Mouse (Mus musculus) heart, embryonic 10.5 days (tissue): ENCODE measurements around the gene Gpd1l. TPM values are rescaled to one million over a fixed set of nuclear protein-coding genes. Genes with fewer than 3 reads are reported as not detected.

ENCODE experiments used
- DNase-seq: peaks from one replicate; pipeline ENCODE4 v3.0.0-alpha.2; 2017; ENCODE audit warnings: low spot score
- H3K27ac ChIP-seq: fragments of 300-500 bp; sonication (generic); 2 replicates; pipeline ENCODE4 v1.5.1; 2016; ENCODE audit warnings: mild to moderate bottlenecking
- H3K27me3 ChIP-seq: fragments of 300-500 bp; sonication (generic); 2 replicates; pipeline ENCODE4 v1.6.1; 2016; ENCODE audit warnings: mild to moderate bottlenecking; ENCODE audit not compliant: poor library complexity, insufficient read depth, severe bottlenecking
- H3K36me3 ChIP-seq: fragments of 300-500 bp; sonication (generic); 2 replicates; pipeline ENCODE4 v1.6.1; 2016; ENCODE audit warnings: mild to moderate bottlenecking, moderate library complexity
- H3K4me1 ChIP-seq: fragments of 300-500 bp; sonication (generic); 2 replicates; pipeline ENCODE4 v1.6.1; 2016; ENCODE audit warnings: mild to moderate bottlenecking
- H3K4me3 ChIP-seq: fragments of 300-500 bp; sonication (generic); 2 replicates; pipeline ENCODE4 v1.5.1; 2016; ENCODE audit warnings: mild to moderate bottlenecking, moderate library complexity
- H3K9me3 ChIP-seq: fragments of 300-500 bp; sonication (generic); 2 replicates; pipeline ENCODE4 v1.6.1; 2016; ENCODE audit warnings: mild to moderate bottlenecking, moderate library complexity
- WGBS: fragments of 180-500 bp; shearing (Covaris S2); methylation state at CpG from one replicate; pipeline ENCODE4 v1.1.7; 2016; 5-methylcytosine and 5-hydroxymethylcytosine counted together
- polyA plus RNA-seq: library from polyadenylated mRNA; unstranded; fragments of >200 nt; fragmentation: Nextera tagmentation; extraction: Ambion mirVana; gene quantifications from 2 replicates; pipeline ENCODE4 v1.2.1, GENCODE M21; 2016

Gene Gpd1l
- polyA plus RNA-seq, 1 experiment from 2014 or later, result 18.7 TPM

DNA sequence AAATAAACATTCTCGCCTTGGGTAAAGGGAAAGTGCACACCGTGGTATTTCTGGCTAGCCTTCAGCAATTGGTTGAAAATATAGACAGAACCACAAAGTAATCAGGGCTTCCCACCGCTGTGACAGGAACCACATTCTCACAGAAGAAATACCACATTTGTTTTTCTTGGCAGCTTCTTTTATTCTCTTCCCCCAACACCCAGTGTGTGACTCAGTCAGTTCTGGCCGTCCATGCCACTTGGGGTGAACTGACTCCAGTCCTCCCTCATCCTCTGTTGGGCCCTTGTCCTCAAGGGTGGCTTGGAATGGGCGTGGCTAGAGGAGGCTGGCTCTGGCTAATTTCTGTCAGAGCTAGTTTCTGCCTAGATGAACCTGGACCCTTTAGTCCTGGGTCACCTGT, 14.6 kb upstream of the Gpd1l start:
- H3K27ac ChIP-seq, result peak overlapping the region; percentile 62; the same call in 1 of the 2 replicates
- DNase-seq, result no peak
- peaks cover 14% of the 10 kb centered on the region for H3K4me1 ChIP-seq
- no peaks in the 10 kb centered on the region for H3K27me3 ChIP-seq
- no peaks in the 10 kb centered on the region for H3K36me3 ChIP-seq
- no peaks in the 10 kb centered on the region for H3K9me3 ChIP-seq
- whole genome bisulfite sequencing, result 56% methylated on average over 5 of the region's 5 CpGs
- no peak overlapping the region for H3K4me3 ChIP-seq

DNA sequence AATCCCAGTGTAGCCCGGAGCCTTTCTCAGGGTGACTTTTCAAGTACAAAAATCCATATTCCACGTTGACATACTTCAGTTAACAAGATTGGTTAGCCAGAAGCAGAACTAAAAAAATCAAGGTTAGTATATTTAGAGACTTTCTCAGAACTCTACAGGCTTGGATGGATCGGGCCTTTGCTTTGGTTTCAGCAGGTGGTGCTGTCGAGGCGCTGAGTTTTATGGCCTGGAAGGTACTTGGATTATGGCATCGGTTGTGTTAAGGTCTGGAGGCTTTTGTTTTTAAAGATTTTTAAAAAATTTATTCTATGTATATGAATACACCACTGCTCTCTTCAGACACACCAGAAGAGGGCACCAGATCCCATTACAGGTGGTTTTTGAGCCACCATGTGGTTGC, 11.8 kb upstream of the Gpd1l start:
- no peaks in the 10 kb centered on the region for H3K36me3 ChIP-seq
- peaks cover 5% of the 10 kb centered on the region; the same call in 1 of the 2 replicates for H3K9me3 ChIP-seq
- no peak overlapping the region for H3K27ac ChIP-seq
- H3K4me1 ChIP-seq, result peaks cover 16% of the 10 kb centered on the region
- DNase-seq, result no peak
- H3K27me3 ChIP-seq, result no peaks in the 10 kb centered on the region
- 83% methylated on average over 6 of the region's 6 CpGs for WGBS
- H3K4me3 ChIP-seq, result no peak overlapping the region

GRCm38 (mm10) chr9:114944642-114945041, 10.9 kb upstream of the Gpd1l start:
- WGBS, result 79% methylated on average over 3 of the region's 3 CpGs
- H3K9me3 ChIP-seq, result peaks cover 5% of the 10 kb centered on the region; the same call in 1 of the 2 replicates
- H3K4me1 ChIP-seq, result peaks cover 8% of the 10 kb centered on the region; the same call in 1 of the 2 replicates
- no peaks in the 10 kb centered on the region for H3K27me3 ChIP-seq
- no peak overlapping the region for H3K4me3 ChIP-seq
- DNase-seq, result no peak
- H3K36me3 ChIP-seq, result no peaks in the 10 kb centered on the region
- no peak overlapping the region for H3K27ac ChIP-seq

- WGBS, result 69% methylated on average over 2 of the region's 2 CpGs
- no peak overlapping the region for H3K27ac ChIP-seq
Observed at GRCm38 (mm10) chr9:114936687-114937086, 2.9 kb upstream of the Gpd1l start.

GRCm38 (mm10) chr9:114935321-114935720, 1.5 kb upstream of the Gpd1l start:
- Histone ChIP-seq H3K27me3 (no peaks in the 10 kb centered on the region), H3K9me3 (no peaks in the 10 kb centered on the region), H3K4me1 (peaks cover 28% of the 10 kb centered on the region), H3K4me3 (no peak overlapping the region), H3K36me3 (no peaks in the 10 kb centered on the region), H3K27ac (no peak overlapping the region)
- no peak for DNase-seq
- 82% methylated on average over 4 of the region's 4 CpGs for WGBS

More at GRCm38 (mm10) chr9:114936687-114937086, 2.9 kb upstream of the Gpd1l start:
- DNase-seq, result no peak
- Histone ChIP-seq H3K4me1 (peaks cover 31% of the 10 kb centered on the region), H3K9me3 (no peaks in the 10 kb centered on the region), H3K27me3 (no peaks in the 10 kb centered on the region), H3K4me3 (no peak overlapping the region), H3K36me3 (no peaks in the 10 kb centered on the region)

DNA sequence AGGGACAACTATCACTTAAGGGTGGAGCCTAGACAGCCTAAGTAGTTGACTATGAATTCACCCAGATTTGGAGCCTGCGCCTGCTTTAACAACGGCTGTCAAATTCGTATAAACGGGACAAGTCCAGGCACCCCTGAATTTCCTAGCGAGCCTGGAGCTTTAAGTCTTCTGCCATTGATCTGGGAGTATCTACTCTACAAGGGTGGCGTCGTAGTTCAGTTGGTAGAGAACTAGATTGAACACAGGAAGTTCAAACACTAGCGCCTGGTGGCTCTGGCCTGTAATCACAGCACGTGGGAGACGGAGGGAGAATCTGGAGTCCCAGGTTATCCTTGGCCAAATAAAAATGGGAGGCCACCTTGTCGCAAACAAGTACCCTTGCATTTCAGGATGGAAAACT, 444 bp upstream of the Gpd1l start:
- WGBS, result 68% methylated on average over 11 of the region's 11 CpGs
- H3K4me3 ChIP-seq, result peak overlapping the region; percentile 82
- no peaks in the 10 kb centered on the region for H3K9me3 ChIP-seq
- no peaks in the 10 kb centered on the region for H3K36me3 ChIP-seq
- H3K4me1 ChIP-seq, result peaks cover 28% of the 10 kb centered on the region
- no peak for DNase-seq
- no peaks in the 10 kb centered on the region for H3K27me3 ChIP-seq
- peak overlapping the region; percentile 83 for H3K27ac ChIP-seq

DNA sequence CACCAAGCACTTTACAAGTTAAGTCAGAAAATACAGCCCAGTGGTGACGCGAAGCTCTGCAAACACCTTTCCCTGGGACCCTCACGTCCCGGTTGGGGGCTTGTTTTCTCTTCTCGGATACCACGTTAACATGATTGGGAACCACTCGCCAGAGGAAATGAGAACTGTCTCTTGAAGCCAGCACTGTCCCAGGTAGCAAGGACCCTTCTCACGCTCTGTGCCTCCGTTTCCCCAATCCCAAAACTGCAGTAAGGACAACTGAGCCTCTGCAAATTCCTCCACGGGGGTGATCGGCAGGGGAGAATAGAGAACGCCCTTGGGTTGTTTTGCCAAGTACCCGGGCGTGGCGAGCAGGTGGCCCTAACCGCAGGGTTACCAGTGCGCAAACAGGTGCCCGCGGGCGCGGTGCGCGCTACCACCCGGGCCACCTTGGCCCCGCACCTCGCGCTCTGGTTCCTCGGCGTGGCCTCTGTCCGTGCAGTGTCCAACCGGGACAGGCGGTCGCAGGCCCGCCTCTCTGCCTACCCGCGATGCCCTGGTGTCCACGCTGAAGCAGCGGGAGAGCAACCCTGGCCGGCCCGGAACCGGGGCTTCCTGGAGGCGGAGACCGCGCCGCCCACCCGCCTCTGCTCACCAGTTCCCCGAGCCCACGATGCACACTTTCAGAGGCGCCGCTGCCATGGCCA, 607 bp downstream of the Gpd1l start:
- H3K27ac ChIP-seq, result peak overlapping the region; percentile 83
- DNase-seq, result no peak
- no peaks in the 10 kb centered on the region for H3K36me3 ChIP-seq
- no peaks in the 10 kb centered on the region for H3K9me3 ChIP-seq
- under 1% methylated on average over 50 of the region's 50 CpGs for WGBS
- H3K4me1 ChIP-seq, result peaks cover 28% of the 10 kb centered on the region
- H3K27me3 ChIP-seq, result no peaks in the 10 kb centered on the region
- peak overlapping the region; percentile 82 for H3K4me3 ChIP-seq

- H3K27ac ChIP-seq, result peak overlapping the region; percentile 83; the same call in 1 of the 2 replicates
Observed at GRCm38 (mm10) chr9:114932607-114933006, 1.2 kb downstream of the Gpd1l start.

GRCm38 (mm10) chr9:114930464-114931090, 3.2 kb downstream of the Gpd1l start:
- Histone ChIP-seq H3K4me3 (no peak overlapping the region), H3K9me3 (no peaks in the 10 kb centered on the region), H3K27me3 (no peaks in the 10 kb centered on the region), H3K36me3 (no peaks in the 10 kb centered on the region), H3K27ac (no peak overlapping the region), H3K4me1 (peaks cover 31% of the 10 kb centered on the region)
- no peak for DNase-seq
- WGBS, result 89% methylated on average over 9 of the region's 9 CpGs

More at GRCm38 (mm10) chr9:114932607-114933006, 1.2 kb downstream of the Gpd1l start:
- H3K36me3 ChIP-seq, result no peaks in the 10 kb centered on the region
- H3K27me3 ChIP-seq, result no peaks in the 10 kb centered on the region
- H3K9me3 ChIP-seq, result no peaks in the 10 kb centered on the region
- WGBS, result 23% methylated on average over 13 of the region's 13 CpGs
- peak overlapping the region; percentile 82 for H3K4me3 ChIP-seq
- H3K4me1 ChIP-seq, result peaks cover 28% of the 10 kb centered on the region
- no peak for DNase-seq

- 85% methylated on average over 5 of the region's 5 CpGs for WGBS
- no peaks in the 10 kb centered on the region for H3K36me3 ChIP-seq
- no peak for DNase-seq
Observed at GRCm38 (mm10) chr9:114925571-114925970, 8.2 kb downstream of the Gpd1l start.

DNA sequence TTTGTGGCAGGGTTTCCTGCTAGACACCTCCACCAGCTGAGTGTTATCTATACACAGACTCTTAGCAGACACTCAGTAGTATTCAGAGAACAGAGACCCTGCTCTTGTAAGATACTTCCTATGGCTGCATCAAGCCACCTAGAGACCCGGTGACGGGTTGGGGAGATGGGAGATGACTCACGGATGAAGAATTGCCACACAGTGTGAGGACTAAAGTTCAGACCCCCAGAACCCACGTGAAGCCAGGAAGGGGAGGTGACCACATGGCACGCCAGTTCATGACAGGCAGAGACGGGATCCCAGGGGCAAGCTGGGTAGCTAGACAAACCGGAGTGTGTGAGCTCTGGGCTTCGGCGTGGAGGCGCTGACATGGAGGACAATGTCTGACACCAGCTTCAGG, 8.7 kb downstream of the Gpd1l start:
- WGBS, result 54% methylated on average over 10 of the region's 10 CpGs
- peaks cover 47% of the 10 kb centered on the region for H3K4me1 ChIP-seq
- H3K4me3 ChIP-seq, result no peak overlapping the region
- H3K9me3 ChIP-seq, result no peaks in the 10 kb centered on the region
- DNase-seq, result no peak
- H3K27ac ChIP-seq, result 0 out of 2 replicates have a peak overlapping the region, but pooled peaks have one; percentile 60
- no peaks in the 10 kb centered on the region for H3K36me3 ChIP-seq
- H3K27me3 ChIP-seq, result no peaks in the 10 kb centered on the region

More at GRCm38 (mm10) chr9:114925571-114925970, 8.2 kb downstream of the Gpd1l start:
- H3K4me3 ChIP-seq, result no peak overlapping the region
- H3K27me3 ChIP-seq, result no peaks in the 10 kb centered on the region
- H3K4me1 ChIP-seq, result peaks cover 42% of the 10 kb centered on the region
- H3K27ac ChIP-seq, result 0 out of 2 replicates have a peak overlapping the region, but pooled peaks have one; percentile 60
- H3K9me3 ChIP-seq, result no peaks in the 10 kb centered on the region

DNA sequence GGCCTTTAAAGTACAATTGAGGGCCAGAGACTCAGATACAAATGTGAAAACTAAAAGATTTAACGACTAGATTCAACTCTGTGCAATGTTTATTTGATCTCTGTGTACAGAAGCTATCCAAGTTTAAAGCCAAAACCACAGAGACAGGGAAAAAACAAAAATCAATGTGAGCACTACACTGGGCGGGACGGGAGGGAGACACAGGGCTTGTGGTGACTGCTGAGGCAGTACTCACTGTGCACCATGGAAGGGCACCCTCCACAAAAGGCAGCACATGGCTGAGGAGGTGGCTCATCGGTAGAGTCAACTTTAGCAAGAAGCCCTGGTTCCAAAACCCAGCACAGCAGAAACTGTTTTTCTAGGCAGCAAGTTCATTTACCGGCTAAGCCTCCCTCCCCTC, 9.3 kb downstream of the Gpd1l start:
- WGBS, result 47% methylated on average over 5 of the region's 5 CpGs

GRCm38 (mm10) chr9:114922209-114922608, 11.6 kb downstream of the Gpd1l start:
- H3K36me3 ChIP-seq, result 0 out of 2 replicates have a peak, but pooled peaks cover 9% of the 10 kb centered on the region
- DNase-seq, result no peak

More for the DNA sequence above, 9.3 kb downstream of the Gpd1l start:
- Histone ChIP-seq H3K27me3 (no peaks in the 10 kb centered on the region), H3K9me3 (no peaks in the 10 kb centered on the region), H3K4me3 (no peak overlapping the region), H3K36me3 (no peaks in the 10 kb centered on the region), H3K27ac (peak overlapping the region; percentile 33; the same call in 1 of the 2 replicates), H3K4me1 (peaks cover 50% of the 10 kb centered on the region)
- DNase-seq, result no peak

More at GRCm38 (mm10) chr9:114922209-114922608, 11.6 kb downstream of the Gpd1l start:
- H3K27ac ChIP-seq, result no peak overlapping the region
- 73% methylated on average over 5 of the region's 5 CpGs for WGBS
- no peak overlapping the region for H3K4me3 ChIP-seq
- no peaks in the 10 kb centered on the region for H3K27me3 ChIP-seq
- no peaks in the 10 kb centered on the region for H3K9me3 ChIP-seq
- peaks cover 50% of the 10 kb centered on the region for H3K4me1 ChIP-seq
